Mouse (Mus musculus): ENCODE measurements around the gene Tmem59.
A peak's percentile ranks its signal among the peaks of the same experiment; 100 is the strongest.

DNA sequence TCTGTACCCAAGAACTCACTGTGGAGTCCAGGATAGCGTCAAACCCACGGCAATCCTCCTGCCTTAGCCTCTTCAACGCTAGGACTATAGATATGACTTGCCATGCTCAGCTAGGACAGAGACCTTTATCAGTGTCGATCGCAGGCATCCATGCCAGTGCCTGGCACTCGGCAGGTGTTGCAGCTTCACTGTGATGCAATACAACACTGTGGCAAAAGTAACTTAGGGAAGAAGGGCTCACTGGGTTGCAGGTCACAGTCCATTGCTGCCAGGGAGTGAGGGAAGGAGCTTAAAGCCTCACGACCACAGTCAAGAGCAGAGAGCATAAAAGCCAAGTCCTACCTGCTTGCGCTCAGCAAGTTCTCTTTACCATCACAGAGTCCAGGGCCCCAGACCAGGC is 18.0 kb upstream of the Tmem59 start:
- TF ChIP-seq GATA1 (IDR thresholded peaks at IDR 0.05; ENCODE audit: borderline replicate concordance, low read length) (0 out of 3 replicates have a peak, but pooled peaks have one; percentile 4), FLI1 (IDR thresholded peaks at IDR 0.05; ENCODE audit: low read length) (no peak)
